Mouse (Mus musculus) limb, embryonic 15.5 days (tissue): ENCODE data around the gene Ccdc13. TPM values are rescaled to one million over a fixed set of nuclear protein-coding genes. Genes with fewer than 3 reads are reported as not detected.

Source experiments
- ATAC-seq: fragments of 200-750 bp; cut with Nextera tagmentation; 2 replicates; pipeline ENCODE4 v1.8.0; 2017; ENCODE audit warnings: low read depth, moderate TSS enrichment; ENCODE audit not compliant: insufficient number of reproducible peaks, low FRiP score, low TSS enrichment
- H3K27ac ChIP-seq: fragments of 300-500 bp; sonication (generic); 2 replicates; pipeline ENCODE4 v1.5.1; 2015; ENCODE audit warnings: moderate library complexity, mild to moderate bottlenecking, inconsistent platforms
- H3K27me3 ChIP-seq: fragments of 300-500 bp; sonication (generic); 2 replicates; pipeline ENCODE4 v1.6.1; 2015; ENCODE audit warnings: inconsistent platforms
- H3K36me3 ChIP-seq: fragments of 300-500 bp; sonication (generic); 2 replicates; pipeline ENCODE4 v1.6.1; 2015; ENCODE audit warnings: inconsistent platforms
- H3K4me1 ChIP-seq: fragments of 300-500 bp; sonication (generic); 2 replicates; pipeline ENCODE4 v1.6.1; 2015; ENCODE audit warnings: inconsistent platforms
- H3K4me2 ChIP-seq: fragments of 300-500 bp; sonication (generic); 2 replicates; pipeline ENCODE4 v1.6.1; 2015; ENCODE audit warnings: mild to moderate bottlenecking, inconsistent platforms
- H3K4me3 ChIP-seq: fragments of 300-500 bp; sonication (generic); 2 replicates; pipeline ENCODE4 v1.5.1; 2015; ENCODE audit warnings: mild to moderate bottlenecking, inconsistent platforms
- H3K9ac ChIP-seq: fragments of 300-500 bp; sonication (generic); 2 replicates; pipeline ENCODE4 v1.6.1; 2015; ENCODE audit warnings: inconsistent platforms
- H3K9me3 ChIP-seq: fragments of 300-500 bp; sonication (generic); 2 replicates; pipeline ENCODE4 v1.6.1; 2016; ENCODE audit warnings: inconsistent platforms
- WGBS: fragments of 180-500 bp; shearing (Covaris S2); methylation state at CpG from one replicate; pipeline ENCODE4 v1.1.7; 2015; 5-methylcytosine and 5-hydroxymethylcytosine counted together
- polyA plus RNA-seq: library from polyadenylated mRNA; unstranded; fragments of >200 nt; fragmentation: Nextera tagmentation; extraction: Ambion mirVana; gene quantifications from 2 replicates; pipeline ENCODE4 v1.2.1, GENCODE M21; 2015

The Ccdc13 gene
- polyA plus RNA-seq, 1 experiment from 2014 or later: 0.46 TPM

GRCm38 (mm10) chr9:121820765-121821164 is 18.5 kb downstream of the Ccdc13 start:
- H3K27ac ChIP-seq: no peak overlapping the region

GRCm38 (mm10) chr9:121819771-121820471 is 19.3 kb downstream of the Ccdc13 start:
- 34% methylated on average over 7 of the region's 7 CpGs for WGBS
- Histone ChIP-seq H3K27ac (peak overlapping the region; percentile 83), H3K36me3 (no peaks in the 10 kb centered on the region), H3K9me3 (no peaks in the 10 kb centered on the region), H3K4me3 (no peak overlapping the region), H3K27me3 (no peaks in the 10 kb centered on the region), H3K4me1 (peaks cover 26% of the 10 kb centered on the region), H3K4me2 (no peak overlapping the region), H3K9ac (no peak overlapping the region)
- ATAC-seq: no peak; the same call in 1 of the 2 replicates

More at GRCm38 (mm10) chr9:121820765-121821164, 18.5 kb downstream of the Ccdc13 start:
- no peak overlapping the region for H3K4me2 ChIP-seq
- 70% methylated on average over 5 of the region's 5 CpGs for WGBS
- H3K27me3 ChIP-seq: no peaks in the 10 kb centered on the region
- H3K9ac ChIP-seq: no peak overlapping the region
- H3K36me3 ChIP-seq: no peaks in the 10 kb centered on the region
- peaks cover 26% of the 10 kb centered on the region for H3K4me1 ChIP-seq
- no peak for ATAC-seq
- H3K4me3 ChIP-seq: no peak overlapping the region
- H3K9me3 ChIP-seq: no peaks in the 10 kb centered on the region

- no peak overlapping the region for H3K9ac ChIP-seq
- H3K4me1 ChIP-seq: peaks cover 26% of the 10 kb centered on the region
- no peak overlapping the region for H3K4me3 ChIP-seq
- H3K9me3 ChIP-seq: no peaks in the 10 kb centered on the region
- H3K36me3 ChIP-seq: no peaks in the 10 kb centered on the region
- no peak overlapping the region for H3K4me2 ChIP-seq
- ATAC-seq: peak; percentile 53
- 28% methylated on average over 9 of the region's 9 CpGs for WGBS
- H3K27me3 ChIP-seq: no peaks in the 10 kb centered on the region
- H3K27ac ChIP-seq: peak overlapping the region; percentile 83
Observed at GRCm38 (mm10) chr9:121819073-121819770, 20.0 kb downstream of the Ccdc13 start.

- H3K36me3 ChIP-seq: no peaks in the 10 kb centered on the region
- 67% methylated on average over 6 of the region's 6 CpGs for WGBS
- no peak for ATAC-seq
- no peak overlapping the region for H3K4me2 ChIP-seq
- H3K27me3 ChIP-seq: no peaks in the 10 kb centered on the region
- H3K4me1 ChIP-seq: peaks cover 15% of the 10 kb centered on the region
- H3K27ac ChIP-seq: no peak overlapping the region
- no peak overlapping the region for H3K4me3 ChIP-seq
- H3K9me3 ChIP-seq: no peaks in the 10 kb centered on the region
- H3K9ac ChIP-seq: no peak overlapping the region
Observed at GRCm38 (mm10) chr9:121815183-121815582, 24.1 kb downstream of the Ccdc13 start.

- Histone ChIP-seq H3K36me3 (no peaks in the 10 kb centered on the region), H3K27me3 (no peaks in the 10 kb centered on the region), H3K4me1 (peaks cover 7% of the 10 kb centered on the region), H3K4me2 (no peak overlapping the region), H3K4me3 (no peak overlapping the region), H3K9ac (no peak overlapping the region), H3K27ac (no peak overlapping the region), H3K9me3 (no peaks in the 10 kb centered on the region)
- 40% methylated on average over 15 of the region's 15 CpGs for whole genome bisulfite sequencing
- peak; percentile 37; the same call in 1 of the 2 replicates for ATAC-seq
Observed at GRCm38 (mm10) chr9:121810081-121810821, 29.0 kb downstream of the Ccdc13 start.

- H3K27me3 ChIP-seq: no peaks in the 10 kb centered on the region
- no peak overlapping the region for H3K9ac ChIP-seq
- no peaks in the 10 kb centered on the region for H3K36me3 ChIP-seq
- no peak overlapping the region for H3K4me2 ChIP-seq
- H3K27ac ChIP-seq: no peak overlapping the region
- WGBS: 69% methylated on average over 3 of the region's 3 CpGs
- no peak overlapping the region for H3K4me3 ChIP-seq
- H3K4me1 ChIP-seq: peaks cover 7% of the 10 kb centered on the region
- ATAC-seq: no peak
- no peaks in the 10 kb centered on the region for H3K9me3 ChIP-seq
Observed at GRCm38 (mm10) chr9:121808511-121808910, 30.8 kb downstream of the Ccdc13 start.

- H3K9me3 ChIP-seq: no peaks in the 10 kb centered on the region
- no peak overlapping the region for H3K27ac ChIP-seq
- ATAC-seq: no peak
- no peak overlapping the region for H3K9ac ChIP-seq
- H3K4me2 ChIP-seq: no peak overlapping the region
- no peaks in the 10 kb centered on the region for H3K27me3 ChIP-seq
- 57% methylated on average over 7 of the region's 7 CpGs for whole genome bisulfite sequencing
- H3K36me3 ChIP-seq: no peaks in the 10 kb centered on the region
- no peak overlapping the region for H3K4me3 ChIP-seq
- peaks cover 7% of the 10 kb centered on the region for H3K4me1 ChIP-seq
Observed at GRCm38 (mm10) chr9:121807947-121808346, 31.3 kb downstream of the Ccdc13 start.

- H3K9ac ChIP-seq: no peak overlapping the region
- H3K4me3 ChIP-seq: no peak overlapping the region
- WGBS: 53% methylated on average over 1 of the region's 1 CpGs
- no peaks in the 10 kb centered on the region for H3K27me3 ChIP-seq
- no peak overlapping the region for H3K4me2 ChIP-seq
- H3K27ac ChIP-seq: no peak overlapping the region
- ATAC-seq: no peak
- H3K36me3 ChIP-seq: no peaks in the 10 kb centered on the region
- peaks cover 7% of the 10 kb centered on the region for H3K4me1 ChIP-seq
- H3K9me3 ChIP-seq: no peaks in the 10 kb centered on the region
Observed at GRCm38 (mm10) chr9:121807546-121807945, 31.7 kb downstream of the Ccdc13 start.

GRCm38 (mm10) chr9:121802747-121803146 is 36.5 kb downstream of the Ccdc13 start:
- no peak for ATAC-seq

GRCm38 (mm10) chr9:121798887-121799520 is 40.3 kb downstream of the Ccdc13 start:
- H3K4me1 ChIP-seq: peaks cover 8% of the 10 kb centered on the region; the same call in 1 of the 2 replicates
- no peak for ATAC-seq
- H3K4me3 ChIP-seq: no peak overlapping the region
- H3K27ac ChIP-seq: no peak overlapping the region
- WGBS: 49% methylated on average over 6 of the region's 6 CpGs
- no peak overlapping the region for H3K9ac ChIP-seq
- H3K4me2 ChIP-seq: no peak overlapping the region
- H3K9me3 ChIP-seq: no peaks in the 10 kb centered on the region
- H3K27me3 ChIP-seq: no peaks in the 10 kb centered on the region
- no peaks in the 10 kb centered on the region for H3K36me3 ChIP-seq

More at GRCm38 (mm10) chr9:121802747-121803146, 36.5 kb downstream of the Ccdc13 start:
- Histone ChIP-seq H3K4me3 (no peak overlapping the region), H3K27me3 (no peaks in the 10 kb centered on the region), H3K36me3 (no peaks in the 10 kb centered on the region), H3K4me2 (no peak overlapping the region), H3K27ac (no peak overlapping the region), H3K9me3 (no peaks in the 10 kb centered on the region), H3K4me1 (peaks cover 3% of the 10 kb centered on the region; the same call in 1 of the 2 replicates), H3K9ac (no peak overlapping the region)
- 48% methylated on average over 7 of the region's 7 CpGs for WGBS

- Histone ChIP-seq H3K4me1 (peaks cover 8% of the 10 kb centered on the region; the same call in 1 of the 2 replicates), H3K27me3 (no peaks in the 10 kb centered on the region), H3K9ac (no peak overlapping the region), H3K9me3 (no peaks in the 10 kb centered on the region), H3K27ac (0 out of 2 replicates have a peak overlapping the region, but pooled peaks have one; percentile 43), H3K36me3 (no peaks in the 10 kb centered on the region), H3K4me3 (no peak overlapping the region), H3K4me2 (no peak overlapping the region)
- ATAC-seq: no peak
- 7% methylated on average over 12 of the region's 12 CpGs for WGBS
Observed at GRCm38 (mm10) chr9:121797722-121798121, 41.5 kb downstream of the Ccdc13 start.
